Mouse (Mus musculus) midbrain, embryonic 12.5 days (tissue): Measurements from ENCODE around the gene Samd4. TPM values are rescaled to one million over a fixed set of nuclear protein-coding genes. Genes with fewer than 3 reads are reported as not detected.

ENCODE experiments used
- ATAC-seq: fragments of 200-750 bp; cut with Nextera tagmentation; 2 replicates; pipeline ENCODE4 v1.8.0; 2017; ENCODE audit warnings: low read depth, moderate TSS enrichment, moderate library complexity; ENCODE audit not compliant: low FRiP score
- H3K27ac ChIP-seq: fragments of 300-500 bp; sonication (generic); replicated peaks from 2 replicates; pipeline ENCODE4 v1.5.1; 2016; ENCODE audit warnings: mild to moderate bottlenecking
- H3K27me3 ChIP-seq: fragments of 300-500 bp; sonication (generic); 2 replicates; pipeline ENCODE4 v1.6.1; 2016; ENCODE audit warnings: mild to moderate bottlenecking
- H3K36me3 ChIP-seq: fragments of 300-500 bp; sonication (generic); 2 replicates; pipeline ENCODE4 v1.6.1; 2016
- H3K4me1 ChIP-seq: fragments of 300-500 bp; sonication (generic); 2 replicates; pipeline ENCODE4 v1.6.1; 2016
- H3K4me2 ChIP-seq: fragments of 300-500 bp; sonication (generic); replicated peaks from 2 replicates; pipeline ENCODE4 v1.6.1; 2016; ENCODE audit warnings: mild to moderate bottlenecking, moderate library complexity
- H3K4me3 ChIP-seq: fragments of 300-500 bp; sonication (generic); 2 replicates; pipeline ENCODE4 v1.5.1; 2016; ENCODE audit warnings: mild to moderate bottlenecking
- H3K9ac ChIP-seq: fragments of 300-500 bp; sonication (generic); replicated peaks from 2 replicates; pipeline ENCODE4 v1.6.1; 2016; ENCODE audit warnings: mild to moderate bottlenecking, moderate library complexity
- H3K9me3 ChIP-seq: fragments of 300-500 bp; sonication (generic); 2 replicates; pipeline ENCODE4 v1.6.1; 2016; ENCODE audit warnings: mild to moderate bottlenecking
- WGBS: fragments of 180-500 bp; shearing (Covaris S2); methylation state at CpG from one replicate; pipeline ENCODE4 v1.1.7; 2016; 5-methylcytosine and 5-hydroxymethylcytosine counted together
- polyA plus RNA-seq: library from polyadenylated mRNA; unstranded; fragments of >200 nt; fragmentation: Nextera tagmentation; extraction: Ambion mirVana; gene quantifications from 2 replicates; pipeline ENCODE4 v1.2.1, GENCODE M21; 2016

Gene Samd4
- polyA plus RNA-seq, 1 experiment from 2014 or later, result 7.3 TPM

DNA sequence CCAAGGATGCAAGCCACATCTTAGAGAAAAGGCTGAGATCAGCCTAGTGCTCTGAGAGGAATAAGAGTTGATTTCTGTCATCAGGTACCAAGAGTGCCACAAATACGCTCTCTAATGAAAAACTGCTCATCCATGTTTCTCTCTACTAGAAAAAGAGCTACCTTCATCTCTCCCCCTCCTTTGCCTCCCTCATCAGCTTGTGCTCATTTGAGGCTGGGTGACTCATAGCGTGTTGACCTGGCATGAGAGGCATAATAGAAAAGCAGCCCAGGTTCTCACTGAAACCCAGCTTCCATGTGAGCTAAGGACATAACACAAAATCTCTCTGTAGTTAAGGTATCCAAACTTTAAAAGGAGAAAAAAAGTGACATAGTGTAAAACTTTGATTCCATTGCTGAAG, 176.3 kb downstream of the Samd4 start:
- Histone ChIP-seq H3K9ac (no peak overlapping the region), H3K4me2 (no peak overlapping the region), H3K27me3 (no peaks in the 10 kb centered on the region), H3K27ac (no peak overlapping the region), H3K9me3 (no peaks in the 10 kb centered on the region), H3K4me1 (no peaks in the 10 kb centered on the region), H3K36me3 (no peaks in the 10 kb centered on the region), H3K4me3 (no peak overlapping the region)
- ATAC-seq, result no peak
- WGBS, result 89% methylated on average over 2 of the region's 2 CpGs

DNA sequence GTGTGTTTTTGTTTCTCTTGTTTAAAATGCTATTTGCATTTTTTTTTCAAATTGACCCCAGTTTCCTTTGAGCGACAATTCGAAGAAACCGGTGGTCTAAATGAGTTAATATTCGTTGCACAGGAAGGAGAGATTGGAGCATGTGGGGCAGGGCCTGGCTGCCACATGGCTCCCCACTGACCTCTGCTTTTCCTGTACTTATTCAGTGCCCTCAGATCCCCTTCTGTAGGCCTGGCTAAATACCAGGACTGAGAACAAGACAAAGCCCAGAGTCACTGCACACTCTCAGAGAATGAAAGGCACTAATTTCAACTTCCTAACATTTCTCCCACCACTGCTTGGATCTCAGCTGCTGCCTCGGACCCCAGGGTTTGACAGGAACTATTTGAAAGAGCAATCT, 182.4 kb downstream of the Samd4 start:
- Histone ChIP-seq H3K9me3 (no peaks in the 10 kb centered on the region), H3K4me1 (peaks cover 2% of the 10 kb centered on the region; the same call in 1 of the 2 replicates), H3K9ac (no peak overlapping the region), H3K4me2 (no peak overlapping the region), H3K4me3 (no peak overlapping the region), H3K36me3 (no peaks in the 10 kb centered on the region), H3K27ac (no peak overlapping the region), H3K27me3 (no peaks in the 10 kb centered on the region)
- 63% methylated on average over 5 of the region's 5 CpGs for WGBS
- no peak for ATAC-seq

DNA sequence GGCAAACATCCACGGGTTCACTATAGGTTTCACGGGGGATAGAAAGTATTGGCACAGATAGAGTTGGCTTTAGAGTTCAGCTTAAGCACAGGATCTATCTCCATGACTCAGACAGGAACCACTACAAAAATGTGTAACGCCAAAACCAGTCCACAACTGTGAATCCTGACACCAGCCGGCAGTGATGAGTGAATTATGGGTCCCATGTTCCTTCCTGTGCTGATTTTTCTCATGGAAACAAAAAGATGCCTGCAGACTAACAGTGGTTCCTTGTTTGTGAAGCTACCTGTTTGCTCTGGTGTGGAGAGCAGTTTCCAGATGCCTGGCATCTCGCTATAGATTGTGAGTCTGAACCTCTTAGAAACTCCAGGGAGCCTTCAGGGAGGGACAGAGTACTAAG, 184.2 kb downstream of the Samd4 start:
- no peak overlapping the region for H3K27ac ChIP-seq
- H3K4me2 ChIP-seq, result no peak overlapping the region
- H3K27me3 ChIP-seq, result no peaks in the 10 kb centered on the region
- H3K36me3 ChIP-seq, result no peaks in the 10 kb centered on the region
- 82% methylated on average over 5 of the region's 5 CpGs for WGBS
- no peak for ATAC-seq
- H3K9me3 ChIP-seq, result no peaks in the 10 kb centered on the region
- H3K9ac ChIP-seq, result no peak overlapping the region
- no peak overlapping the region for H3K4me3 ChIP-seq
- H3K4me1 ChIP-seq, result peaks cover 2% of the 10 kb centered on the region; the same call in 1 of the 2 replicates

DNA sequence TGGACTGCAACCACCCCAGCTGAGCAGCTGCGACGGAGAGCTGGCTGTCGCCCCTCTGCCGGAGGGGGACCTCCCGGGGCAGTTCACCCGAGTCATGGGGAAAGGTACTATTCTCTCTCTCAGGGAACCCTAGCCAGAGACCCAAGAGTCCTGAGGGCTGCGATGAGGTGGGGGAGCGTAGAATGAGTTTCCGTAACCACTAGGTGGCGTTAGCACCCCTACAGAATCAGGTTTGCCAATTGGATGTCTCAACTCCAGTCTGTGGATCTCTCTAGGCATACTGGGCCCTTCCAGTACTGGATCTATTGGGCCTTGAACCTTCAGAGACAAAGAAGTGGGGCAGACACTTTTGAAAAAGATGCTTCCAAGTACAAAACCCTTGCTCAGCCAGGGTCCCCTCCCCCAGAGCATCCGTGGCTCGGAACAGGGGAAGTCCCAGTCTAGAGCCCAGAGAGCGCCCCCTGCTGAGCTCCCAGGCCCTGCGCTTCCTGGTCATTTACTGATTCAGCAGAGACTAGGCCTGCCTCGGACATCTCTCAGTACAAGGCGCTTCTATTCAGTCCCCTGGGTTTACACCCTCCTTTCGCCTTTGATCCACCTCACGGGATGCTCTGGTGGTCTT, 191.5 kb downstream of the Samd4 start:
- H3K27me3 ChIP-seq, result no peaks in the 10 kb centered on the region
- no peak overlapping the region for H3K27ac ChIP-seq
- 0 out of 2 replicates have a peak, but pooled peaks have one; percentile 6 for ATAC-seq
- no peak overlapping the region for H3K4me3 ChIP-seq
- 58% methylated on average over 18 of the region's 18 CpGs for WGBS
- H3K9ac ChIP-seq, result no peak overlapping the region
- no peaks in the 10 kb centered on the region for H3K9me3 ChIP-seq
- H3K4me2 ChIP-seq, result no peak overlapping the region
- H3K4me1 ChIP-seq, result no peaks in the 10 kb centered on the region
- no peaks in the 10 kb centered on the region for H3K36me3 ChIP-seq

DNA sequence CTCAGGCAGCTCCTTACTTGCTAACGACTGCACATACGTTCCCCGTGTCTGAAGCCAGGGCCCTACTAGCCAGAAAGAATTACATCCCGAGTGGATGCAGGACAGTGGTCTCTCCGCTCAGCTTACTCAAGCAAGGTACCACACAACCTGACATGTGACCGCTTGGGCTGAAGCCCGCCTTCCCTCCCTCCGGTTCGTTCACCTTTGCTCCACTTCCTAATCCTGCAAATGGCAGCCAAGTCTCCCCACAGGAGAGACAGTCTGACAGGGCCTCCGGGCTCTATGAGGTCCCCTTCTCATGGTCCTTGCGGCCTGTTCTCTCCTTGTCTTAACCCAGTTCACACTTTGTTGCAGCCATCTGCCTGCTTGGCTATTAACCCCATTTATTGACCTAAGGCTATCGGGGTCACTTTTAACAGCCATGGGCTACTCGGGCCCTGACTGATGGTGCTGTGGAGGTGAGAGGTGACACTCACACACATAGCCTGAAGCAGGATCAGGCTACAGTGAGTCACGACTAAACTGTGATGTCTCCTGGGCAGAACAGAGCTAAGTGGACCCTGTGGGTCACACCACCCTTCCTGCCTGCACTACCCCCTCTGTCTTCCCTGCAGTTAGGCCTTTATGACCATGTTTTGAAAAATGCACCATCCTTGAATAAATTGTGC, 192.5 kb downstream of the Samd4 start:
- Histone ChIP-seq H3K36me3 (no peaks in the 10 kb centered on the region), H3K27me3 (no peaks in the 10 kb centered on the region), H3K4me2 (no peak overlapping the region), H3K9me3 (no peaks in the 10 kb centered on the region), H3K4me3 (no peak overlapping the region), H3K9ac (no peak overlapping the region), H3K27ac (no peak overlapping the region), H3K4me1 (no peaks in the 10 kb centered on the region)
- ATAC-seq, result no peak
- WGBS, result 89% methylated on average over 14 of the region's 14 CpGs

DNA sequence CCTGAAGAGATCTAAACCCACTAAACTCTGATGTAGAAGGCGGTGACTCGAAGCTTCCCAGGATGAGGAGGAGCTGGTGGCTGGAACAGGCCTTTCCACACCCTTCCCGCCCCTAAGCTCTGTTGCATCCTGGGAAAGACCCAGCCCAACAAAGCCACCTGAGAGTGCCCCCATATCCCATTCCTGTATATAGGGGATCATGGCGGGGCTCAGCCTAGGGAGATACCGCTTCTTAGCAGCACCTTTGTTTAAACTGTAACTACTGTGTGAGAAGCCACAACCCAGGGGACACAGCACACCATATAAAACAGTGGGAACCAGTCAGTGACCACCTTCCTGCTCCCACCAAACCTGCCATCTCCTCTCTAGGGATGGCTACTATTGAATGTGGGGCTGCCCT, 193.2 kb downstream of the Samd4 start:
- Histone ChIP-seq H3K4me2 (no peak overlapping the region), H3K4me1 (no peaks in the 10 kb centered on the region), H3K27me3 (no peaks in the 10 kb centered on the region), H3K27ac (no peak overlapping the region), H3K36me3 (no peaks in the 10 kb centered on the region), H3K4me3 (no peak overlapping the region), H3K9ac (no peak overlapping the region), H3K9me3 (no peaks in the 10 kb centered on the region)
- WGBS, result 96% methylated on average over 5 of the region's 5 CpGs
- no peak for ATAC-seq

DNA sequence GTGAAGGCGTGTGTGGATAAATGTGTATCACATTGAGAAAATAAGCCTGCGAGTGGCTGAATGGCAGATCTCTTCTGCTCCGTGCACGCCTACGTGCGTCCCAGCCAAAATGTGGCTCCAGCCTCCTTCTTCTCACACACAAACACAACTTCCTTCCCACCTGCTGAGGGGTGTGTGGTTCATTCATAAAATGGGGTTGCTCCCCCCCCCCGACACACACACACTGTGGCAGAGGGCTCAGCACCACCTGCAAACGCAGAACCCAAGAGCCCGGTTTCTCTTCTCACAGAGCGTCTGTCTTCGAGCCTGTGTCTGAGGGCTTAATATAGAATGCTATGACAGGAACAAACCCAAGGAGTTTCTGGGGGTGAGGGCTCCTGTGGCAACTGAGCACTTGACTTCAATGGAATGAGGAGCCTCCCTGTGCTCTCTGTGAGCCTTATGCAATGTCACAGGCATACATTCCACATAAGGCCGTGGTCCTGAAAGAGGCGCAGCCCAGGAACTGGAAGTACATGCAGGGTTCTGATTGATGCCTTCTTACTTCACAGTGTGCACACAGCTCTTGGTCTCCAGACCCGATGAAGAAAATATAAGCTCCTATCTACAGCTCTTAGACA, 194.4 kb downstream of the Samd4 start:
- Histone ChIP-seq H3K4me3 (no peak overlapping the region), H3K4me1 (no peaks in the 10 kb centered on the region), H3K27me3 (no peaks in the 10 kb centered on the region), H3K27ac (no peak overlapping the region), H3K4me2 (no peak overlapping the region), H3K9ac (no peak overlapping the region), H3K36me3 (no peaks in the 10 kb centered on the region), H3K9me3 (no peaks in the 10 kb centered on the region)
- ATAC-seq, result no peak
- WGBS, result 92% methylated on average over 14 of the region's 14 CpGs

DNA sequence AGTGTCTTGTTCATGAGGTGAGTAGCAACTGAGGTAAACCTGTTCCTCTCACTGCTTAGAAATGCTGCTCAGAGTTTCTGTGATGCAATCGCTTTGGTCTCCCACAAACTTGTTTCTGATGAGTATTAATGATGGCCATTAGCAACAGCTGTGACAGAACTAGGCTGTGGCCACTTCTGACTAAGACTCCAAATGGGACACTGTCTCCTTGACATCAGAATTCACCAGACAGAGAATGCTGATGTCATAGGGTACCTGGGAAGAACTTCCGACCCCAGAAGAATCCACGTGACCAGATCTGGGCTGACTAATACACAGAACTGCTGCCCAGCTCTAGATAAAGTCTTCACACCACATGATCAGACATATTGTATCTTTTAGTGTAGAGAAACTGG, 194.9 kb downstream of the Samd4 start:
- WGBS, result 92% methylated on average over 3 of the region's 3 CpGs
- Histone ChIP-seq H3K4me3 (no peak overlapping the region), H3K9me3 (no peaks in the 10 kb centered on the region)

DNA sequence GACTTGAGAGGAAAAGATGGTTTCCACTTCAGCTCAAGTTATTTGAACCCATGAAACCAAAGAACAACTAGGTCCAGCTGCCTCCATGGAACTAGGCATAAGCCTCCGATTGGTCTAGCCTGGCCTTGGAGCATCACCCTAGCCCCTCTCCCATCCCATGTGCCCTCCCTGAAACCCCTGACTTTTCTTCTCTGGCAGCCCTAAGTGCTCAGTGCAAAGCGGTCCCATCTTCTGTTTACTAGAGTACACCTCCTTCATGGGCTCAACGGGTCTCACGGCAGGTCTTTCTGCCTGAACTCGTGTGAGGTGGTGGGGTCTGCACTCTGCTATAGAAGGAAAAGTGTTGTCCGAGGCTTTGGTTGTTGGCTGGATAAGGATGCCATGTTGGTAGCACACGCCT, 197.3 kb downstream of the Samd4 start:
- Histone ChIP-seq H3K9me3 (no peaks in the 10 kb centered on the region), H3K27ac (no peak overlapping the region), H3K27me3 (no peaks in the 10 kb centered on the region), H3K9ac (no peak overlapping the region), H3K4me1 (no peaks in the 10 kb centered on the region), H3K4me2 (no peak overlapping the region), H3K4me3 (no peak overlapping the region), H3K36me3 (no peaks in the 10 kb centered on the region)
- no peak for ATAC-seq
- WGBS, result 94% methylated on average over 7 of the region's 7 CpGs

More for the DNA sequence above, 194.9 kb downstream of the Samd4 start:
- H3K9ac ChIP-seq, result no peak overlapping the region
- no peak overlapping the region for H3K4me2 ChIP-seq
- no peak overlapping the region for H3K27ac ChIP-seq
- H3K27me3 ChIP-seq, result no peaks in the 10 kb centered on the region
- no peaks in the 10 kb centered on the region for H3K4me1 ChIP-seq
- ATAC-seq, result no peak
- no peaks in the 10 kb centered on the region for H3K36me3 ChIP-seq

DNA sequence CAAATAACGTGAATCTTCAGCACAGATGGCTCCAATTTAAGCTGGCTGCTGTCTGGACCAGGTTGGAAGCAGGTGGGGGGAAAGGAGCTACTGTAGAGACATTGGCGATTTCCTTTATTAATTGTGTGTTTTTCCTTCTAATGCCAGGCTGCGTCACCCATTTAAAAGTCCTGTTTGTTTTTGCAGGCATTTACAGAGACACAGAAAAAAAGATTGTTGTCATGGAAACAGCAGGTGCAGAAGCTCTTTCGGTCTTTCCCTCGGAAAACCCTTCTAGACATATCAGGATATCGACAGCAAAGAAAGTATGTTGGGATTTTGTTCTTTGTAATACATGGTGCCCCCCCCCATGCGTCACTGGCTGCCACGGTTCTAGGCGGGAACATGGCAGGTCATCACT, 200.7 kb downstream of the Samd4 start:
- WGBS, result 75% methylated on average over 9 of the region's 9 CpGs
- no peak for ATAC-seq
- H3K9ac ChIP-seq, result no peak overlapping the region
- H3K27me3 ChIP-seq, result no peaks in the 10 kb centered on the region
- no peak overlapping the region for H3K4me2 ChIP-seq
- H3K4me3 ChIP-seq, result no peak overlapping the region
- no peaks in the 10 kb centered on the region for H3K9me3 ChIP-seq
- H3K27ac ChIP-seq, result no peak overlapping the region
- H3K36me3 ChIP-seq, result no peaks in the 10 kb centered on the region
- peaks cover 8% of the 10 kb centered on the region; the same call in 1 of the 2 replicates for H3K4me1 ChIP-seq

DNA sequence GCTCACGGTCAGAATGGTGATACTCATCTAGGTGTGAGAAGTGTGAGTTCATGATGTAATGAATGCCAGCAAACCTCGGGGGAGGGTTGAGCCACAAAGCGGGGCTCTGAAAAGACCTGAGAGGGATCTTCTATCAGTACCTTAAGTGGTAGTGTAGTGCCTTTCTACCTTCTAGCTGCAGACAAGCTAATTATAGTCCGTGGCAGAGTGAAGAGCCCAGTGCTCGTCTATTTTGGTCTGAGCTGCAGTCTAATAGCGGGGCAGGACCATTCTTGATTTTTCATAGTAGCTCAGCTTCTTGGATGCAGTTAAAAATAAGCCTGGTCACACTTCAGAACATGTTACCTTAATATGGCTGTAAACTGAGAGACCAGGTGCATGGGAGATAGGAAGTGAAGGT, 201.2 kb downstream of the Samd4 start:
- H3K27me3 ChIP-seq, result no peaks in the 10 kb centered on the region
- no peak overlapping the region for H3K4me2 ChIP-seq
- no peaks in the 10 kb centered on the region for H3K9me3 ChIP-seq
- H3K4me3 ChIP-seq, result no peak overlapping the region
- WGBS, result 80% methylated on average over 6 of the region's 6 CpGs
- no peak overlapping the region for H3K27ac ChIP-seq
- no peak overlapping the region for H3K9ac ChIP-seq
- H3K36me3 ChIP-seq, result no peaks in the 10 kb centered on the region
- ATAC-seq, result no peak
- H3K4me1 ChIP-seq, result peaks cover 8% of the 10 kb centered on the region; the same call in 1 of the 2 replicates

DNA sequence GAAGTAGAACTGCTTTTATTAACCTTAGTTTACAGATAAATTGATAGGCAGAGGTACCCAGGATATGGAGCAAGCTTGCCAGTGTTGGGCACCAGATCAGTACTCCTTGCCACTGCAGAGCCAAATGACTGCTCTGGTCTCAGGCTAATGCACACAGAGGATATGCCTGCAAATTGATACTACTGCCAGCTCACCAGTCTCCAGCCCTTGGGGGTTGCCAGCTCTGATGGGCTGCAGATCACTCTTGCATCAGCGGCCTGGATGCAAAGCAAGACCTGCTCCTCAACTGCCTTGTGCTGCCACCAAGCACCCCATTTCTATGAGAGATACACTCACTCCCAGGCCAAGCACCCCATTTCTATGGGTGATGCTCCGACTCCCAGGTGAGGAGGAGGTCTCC, 202.0 kb downstream of the Samd4 start:
- H3K27ac ChIP-seq, result no peak overlapping the region
- H3K4me2 ChIP-seq, result no peak overlapping the region
- 87% methylated on average over 2 of the region's 2 CpGs for WGBS

More for the DNA sequence above, 202.0 kb downstream of the Samd4 start:
- Histone ChIP-seq H3K9me3 (no peaks in the 10 kb centered on the region), H3K4me1 (peaks cover 8% of the 10 kb centered on the region; the same call in 1 of the 2 replicates), H3K9ac (no peak overlapping the region), H3K27me3 (no peaks in the 10 kb centered on the region), H3K36me3 (no peaks in the 10 kb centered on the region), H3K4me3 (no peak overlapping the region)
- ATAC-seq, result no peak
